Mouse (Mus musculus) testis, postnatal 14 days (tissue): ENCODE measurements at regions not wholly inside any gene's neighbourhood (a gene's known extent, or its start where the extent isn't known, plus 50 kb on each side); places are given as distances from the start of the nearest gene placed in this dataset.

ENCODE experiments used
- DNase-seq: peaks from one replicate; pipeline ENCODE4 v3.0.0; 2021; ENCODE audit warnings: low spot score

GRCm38 (mm10) chr15:86903006-86903405 lies 641.1 kb upstream of the Fam19a5 start:
- no peak for DNase-seq

GRCm38 (mm10) chr15:86913276-86913675 lies 630.8 kb upstream of the Fam19a5 start:
- no peak for DNase-seq

- DNase-seq: no peak
Measured at GRCm38 (mm10) chr15:86917891-86918290, 626.2 kb upstream of the Fam19a5 start.

GRCm38 (mm10) chr15:86919704-86920103 lies 624.4 kb upstream of the Fam19a5 start:
- DNase-seq: no peak

- no peak for DNase-seq
Measured at GRCm38 (mm10) chr15:86920185-86920584, 623.9 kb upstream of the Fam19a5 start.

GRCm38 (mm10) chr15:86921401-86921800 lies 622.7 kb upstream of the Fam19a5 start:
- no peak for DNase-seq

DNA sequence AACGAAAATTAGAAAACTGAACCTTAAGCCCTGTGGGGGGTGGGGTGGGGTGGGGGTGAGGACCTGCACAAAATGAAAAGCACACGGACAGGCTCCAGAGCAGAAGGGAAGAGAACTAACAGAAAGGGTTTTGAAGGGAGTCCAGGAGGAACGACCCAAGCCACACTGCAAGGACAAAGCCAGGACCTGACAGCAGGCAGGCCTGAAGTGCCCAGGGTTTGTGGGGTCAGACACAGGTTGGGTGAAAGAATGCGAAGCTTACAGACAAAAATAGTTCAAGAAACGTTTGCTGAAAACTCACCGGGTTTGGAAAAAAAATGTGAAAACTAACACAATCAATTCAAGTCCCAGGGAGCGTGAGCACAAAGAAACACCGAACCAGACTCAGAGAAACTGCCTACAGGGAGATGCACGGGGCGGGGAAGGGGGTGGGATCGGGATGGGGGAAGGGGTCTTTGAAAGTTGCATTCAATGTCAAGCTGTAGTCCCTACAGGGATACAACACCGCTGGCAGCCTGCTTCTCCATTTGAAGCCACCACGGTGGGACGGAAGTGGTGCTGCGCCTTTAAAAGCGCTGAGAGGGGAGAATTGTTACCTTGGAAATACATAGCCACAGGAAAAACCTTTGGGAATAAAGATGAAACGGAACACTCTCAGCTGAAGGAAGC lies 618.9 kb upstream of the Fam19a5 start:
- no peak for DNase-seq

GRCm38 (mm10) chr15:86932345-86933075 lies 611.6 kb upstream of the Fam19a5 start:
- no peak for DNase-seq

DNA sequence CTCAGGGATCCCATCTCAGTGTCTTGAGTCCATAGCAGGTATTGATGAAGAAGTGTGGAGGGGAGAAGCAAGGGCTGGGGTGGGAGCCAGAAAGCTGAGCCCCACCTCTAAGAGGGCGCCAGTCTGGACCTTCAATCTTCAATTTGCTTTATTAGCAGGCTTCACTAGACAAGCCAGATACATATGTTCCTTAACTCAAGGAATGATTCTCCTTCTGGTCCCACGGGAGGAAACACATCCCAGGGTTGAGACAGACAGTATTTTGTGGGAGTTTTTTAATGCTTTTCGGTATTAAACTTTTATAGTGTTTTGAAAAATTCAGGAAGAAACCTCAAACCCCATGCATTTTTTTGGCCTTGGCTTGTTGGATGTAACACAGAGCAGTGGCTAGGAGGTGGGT lies 606.7 kb upstream of the Fam19a5 start:
- DNase-seq: no peak

- DNase-seq: no peak
Measured at GRCm38 (mm10) chr15:86944529-86944928, 599.6 kb upstream of the Fam19a5 start.

DNA sequence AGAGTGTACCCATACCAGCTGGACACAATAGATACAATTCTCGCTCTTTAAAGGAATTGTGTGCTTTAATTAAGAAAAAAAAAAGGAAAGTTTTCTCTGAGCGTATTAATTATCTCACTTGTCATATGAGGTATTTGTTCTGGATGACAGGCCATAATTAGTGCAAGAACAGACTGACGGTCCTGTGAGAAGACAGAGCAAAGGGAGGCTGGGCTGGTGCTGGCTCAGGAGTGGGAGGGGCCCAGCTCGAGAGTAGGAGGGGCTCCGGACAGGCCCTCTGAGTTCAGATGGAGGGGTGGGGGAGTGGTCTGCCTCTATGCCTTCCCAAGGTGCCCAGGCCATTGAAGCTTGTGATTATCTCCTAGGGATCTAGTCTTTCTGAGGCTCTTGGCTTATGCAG lies 591.5 kb upstream of the Fam19a5 start:
- no peak for DNase-seq

DNA sequence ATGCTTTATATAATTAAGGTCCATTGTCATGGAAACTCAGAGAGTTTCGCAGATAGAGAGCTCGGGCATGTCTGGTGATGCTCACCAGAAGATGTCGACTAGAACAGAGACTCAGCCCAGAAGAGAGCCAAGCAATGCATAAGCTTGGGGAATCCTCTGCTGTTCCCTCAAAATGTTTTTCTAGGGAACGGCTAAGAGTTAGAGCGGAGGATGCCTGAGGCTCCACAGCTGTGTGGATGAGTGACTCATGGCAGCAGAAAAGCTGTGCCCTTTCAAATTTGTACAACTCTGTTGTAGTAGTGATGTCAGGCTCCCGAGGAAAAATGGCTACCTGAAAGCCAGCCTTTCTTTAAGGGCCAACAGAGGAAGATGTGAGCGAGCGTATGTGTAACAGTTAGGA lies 586.2 kb upstream of the Fam19a5 start:
- DNase-seq: no peak

DNA sequence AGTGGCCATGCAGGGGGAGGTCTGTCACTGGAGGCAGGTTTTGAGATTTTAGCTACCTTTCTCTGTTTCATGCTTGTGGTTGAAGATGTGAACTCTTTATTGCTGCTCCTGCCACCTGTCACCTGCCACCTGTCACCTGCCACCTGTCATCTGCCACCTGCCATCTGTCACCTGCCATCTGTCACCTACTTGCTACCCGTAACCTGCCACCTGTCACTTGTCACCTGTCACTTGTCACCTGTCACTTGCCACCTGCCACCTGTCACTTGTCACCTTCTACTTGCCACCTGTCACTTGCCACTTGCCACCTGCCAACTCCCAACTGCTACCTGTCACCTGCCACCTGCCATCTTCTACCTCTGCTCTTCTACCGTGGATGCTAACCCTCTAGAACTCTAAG lies 581.2 kb upstream of the Fam19a5 start:
- no peak for DNase-seq

GRCm38 (mm10) chr15:86963486-86963885 lies 580.6 kb upstream of the Fam19a5 start:
- no peak for DNase-seq

DNA sequence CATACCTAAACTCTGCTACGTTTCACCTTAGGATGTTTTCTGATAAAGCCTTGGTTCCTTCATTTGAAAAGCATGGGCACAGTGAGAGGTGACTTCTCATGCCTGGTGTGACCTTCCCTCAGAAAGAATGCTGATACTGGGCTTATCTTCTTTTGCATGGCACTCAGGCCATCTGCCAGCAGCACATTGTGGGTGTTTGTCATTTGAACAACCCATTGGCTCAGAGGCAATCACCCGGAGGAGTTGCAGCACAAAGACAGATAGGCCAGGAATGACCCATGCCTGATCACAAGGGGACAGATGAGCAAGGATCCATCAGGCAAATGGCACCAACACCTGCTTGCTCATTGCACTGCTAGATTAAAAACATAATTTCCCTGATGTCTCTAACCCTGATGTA lies 572.7 kb upstream of the Fam19a5 start:
- no peak for DNase-seq

DNA sequence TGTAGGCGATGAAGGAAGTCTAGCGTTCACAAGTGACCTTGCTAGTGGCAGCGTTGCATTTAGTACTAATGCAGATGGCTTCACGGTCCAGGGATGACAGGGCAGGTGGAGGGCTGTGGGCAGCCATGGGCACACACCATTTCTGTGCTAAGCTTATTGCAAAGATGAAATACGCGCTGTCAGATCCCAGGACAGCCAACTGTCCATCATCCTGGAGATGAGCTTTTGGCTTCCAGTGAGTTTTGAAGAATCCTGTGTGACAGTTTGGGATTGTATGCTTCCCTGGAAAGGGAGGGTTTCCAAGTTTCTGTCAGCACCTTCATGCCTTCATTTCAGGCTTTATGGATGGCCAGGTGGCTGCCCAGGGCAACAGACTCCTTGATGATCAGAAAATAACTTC lies 547.9 kb upstream of the Fam19a5 start:
- DNase-seq: no peak

GRCm38 (mm10) chr15:87018978-87019377 lies 525.1 kb upstream of the Fam19a5 start:
- no peak for DNase-seq

GRCm38 (mm10) chr15:87045971-87046370 lies 498.1 kb upstream of the Fam19a5 start:
- no peak for DNase-seq

GRCm38 (mm10) chr15:87054186-87054585 lies 489.9 kb upstream of the Fam19a5 start:
- no peak for DNase-seq

GRCm38 (mm10) chr15:87064890-87065289 lies 479.2 kb upstream of the Fam19a5 start:
- no peak for DNase-seq

DNA sequence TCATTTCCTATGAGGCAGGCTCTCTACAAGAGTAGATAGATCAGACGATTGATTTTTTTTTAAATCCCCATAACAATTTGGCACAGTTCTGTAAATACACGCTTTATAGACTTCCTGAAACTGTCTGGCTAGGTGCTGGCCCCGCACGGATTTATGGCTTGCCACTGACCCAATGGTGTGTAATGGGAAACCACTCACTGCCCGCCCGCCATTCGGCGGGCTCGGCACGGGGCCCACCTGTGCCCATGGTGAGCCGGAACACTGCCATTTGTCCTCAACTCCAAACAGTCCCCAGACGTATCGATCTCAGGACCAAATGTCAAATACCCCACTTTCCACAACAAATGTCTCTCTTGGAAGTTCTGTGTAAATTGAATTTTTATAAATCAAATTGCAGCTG lies 475.8 kb upstream of the Fam19a5 start:
- DNase-seq: no peak

GRCm38 (mm10) chr15:87074559-87074958 lies 469.5 kb upstream of the Fam19a5 start:
- DNase-seq: no peak

DNA sequence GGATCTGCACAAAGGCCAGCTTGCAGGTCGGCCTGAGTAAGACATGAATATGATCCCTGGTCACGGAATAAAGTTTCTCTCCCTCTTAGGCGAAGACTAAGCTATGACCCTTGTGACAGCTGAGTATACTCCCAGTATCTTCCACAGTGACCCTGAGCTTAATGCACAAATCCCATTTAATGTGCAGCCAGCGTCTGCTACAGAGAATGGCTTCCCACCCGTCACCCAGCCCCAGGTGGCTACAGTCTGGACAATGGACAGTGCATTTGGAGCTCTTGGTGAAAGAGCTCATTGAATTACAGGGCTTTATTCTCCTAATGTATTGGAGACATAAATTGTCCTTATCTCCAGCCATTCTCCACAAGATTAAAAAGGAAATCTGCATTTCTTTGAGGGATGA lies 454.3 kb upstream of the Fam19a5 start:
- DNase-seq: no peak
